Mouse (Mus musculus) forebrain, embryonic 13.5 days (tissue): ENCODE data around the gene Slc13a5. TPM values are rescaled to one million over a fixed set of nuclear protein-coding genes. Genes with fewer than 3 reads are reported as not detected.
A peak's percentile ranks its signal among the peaks of the same experiment; 100 is the strongest.

Experiments used
- ATAC-seq: fragments of 200-750 bp; cut with Nextera tagmentation; 2 replicates; pipeline ENCODE4 v1.8.0; 2017
- H3K27ac ChIP-seq: fragments of 300-500 bp; sonication (generic); 2 replicates; pipeline ENCODE4 v1.5.1; 2015; ENCODE audit warnings: inconsistent platforms, mild to moderate bottlenecking, moderate library complexity
- H3K27me3 ChIP-seq: fragments of 300-500 bp; sonication (generic); 2 replicates; pipeline ENCODE4 v1.6.1; 2015; ENCODE audit warnings: mild to moderate bottlenecking, inconsistent platforms
- H3K36me3 ChIP-seq: fragments of 300-500 bp; sonication (generic); 2 replicates; pipeline ENCODE4 v1.6.1; 2015; ENCODE audit warnings: mild to moderate bottlenecking, inconsistent platforms; ENCODE audit not compliant: poor library complexity, severe bottlenecking
- H3K4me1 ChIP-seq: fragments of 300-500 bp; sonication (generic); 2 replicates; pipeline ENCODE4 v1.6.1; 2015; ENCODE audit warnings: inconsistent platforms
- H3K4me2 ChIP-seq: fragments of 300-500 bp; sonication (generic); 2 replicates; pipeline ENCODE4 v1.6.1; 2015; ENCODE audit warnings: inconsistent platforms, mild to moderate bottlenecking, moderate library complexity
- H3K4me3 ChIP-seq: fragments of 300-500 bp; sonication (generic); 2 replicates; pipeline ENCODE4 v1.5.1; 2015; ENCODE audit warnings: mild to moderate bottlenecking, inconsistent platforms
- H3K9ac ChIP-seq: fragments of 300-500 bp; sonication (generic); 2 replicates; pipeline ENCODE4 v1.6.1; 2015; ENCODE audit warnings: mild to moderate bottlenecking, inconsistent platforms
- H3K9me3 ChIP-seq: fragments of 300-500 bp; sonication (generic); replicated peaks from 2 replicates; pipeline ENCODE4 v1.6.1; 2016; ENCODE audit warnings: inconsistent platforms
- WGBS: fragments of 180-500 bp; shearing (Covaris S2); methylation state at CpG from one replicate; pipeline ENCODE4 v1.1.7; 2015; 5-methylcytosine and 5-hydroxymethylcytosine counted together
- polyA plus RNA-seq: library from polyadenylated mRNA; unstranded; fragments of >200 nt; fragmentation: Nextera tagmentation; extraction: Ambion mirVana; gene quantifications from 2 replicates; pipeline ENCODE4 v1.2.1, GENCODE M21; 2015

Slc13a5 gene
- polyA plus RNA-seq = 0.12 and 0.26 TPM in 2 replicates

- Histone ChIP-seq H3K27me3 (peaks cover 41% of the 10 kb centered on the region), H3K27ac (no peak within 1 kb of the TSS), H3K36me3 (no peaks in the 10 kb centered on the region), H3K9ac (peak within 1 kb of the TSS; percentile 40), H3K9me3 (no peaks in the 10 kb centered on the region), H3K4me1 (peaks cover 22% of the 10 kb centered on the region), H3K4me2 (peak within 1 kb of the TSS; percentile 66), H3K4me3 (peak within 1 kb of the TSS; percentile 40)
- WGBS = under 1% methylated on average over 36 of the region's 36 CpGs
- peak; percentile 66 for ATAC-seq
Measured at GRCm38 (mm10) chr11:72266960-72267560, at the start of gene Slc13a5. TSS of gene Slc13a5 (minus strand) at chr11:72267222.

GRCm38 (mm10) chr11:72314151-72314895 is 47.3 kb upstream of the Slc13a5 start, which contains the start of gene Fbxo39:
TSS of gene Fbxo39 (plus strand) at chr11:72314444.
- no peak for ATAC-seq
- Histone ChIP-seq H3K9ac (peak within 1 kb of the TSS; percentile 45), H3K27ac (no peak within 1 kb of the TSS), H3K9me3 (no peaks in the 10 kb centered on the region), H3K36me3 (no peaks in the 10 kb centered on the region), H3K27me3 (peaks cover 26% of the 10 kb centered on the region), H3K4me1 (0 out of 2 replicates have a peak, but pooled peaks cover 5% of the 10 kb centered on the region), H3K4me3 (peak within 1 kb of the TSS; percentile 26), H3K4me2 (peak within 1 kb of the TSS; percentile 52)
- WGBS = 10% methylated on average over 42 of the region's 42 CpGs

GRCm38 (mm10) chr11:72311355-72312001 is 44.5 kb upstream of the Slc13a5 start:
- Histone ChIP-seq H3K36me3 (no peaks in the 10 kb centered on the region), H3K27ac (no peak overlapping the region), H3K27me3 (peaks cover 30% of the 10 kb centered on the region), H3K9me3 (no peaks in the 10 kb centered on the region), H3K4me1 (0 out of 2 replicates have a peak, but pooled peaks cover 5% of the 10 kb centered on the region), H3K4me2 (no peak overlapping the region), H3K9ac (no peak overlapping the region), H3K4me3 (no peak overlapping the region)
- WGBS = 86% methylated on average over 10 of the region's 10 CpGs
- no peak for ATAC-seq

DNA sequence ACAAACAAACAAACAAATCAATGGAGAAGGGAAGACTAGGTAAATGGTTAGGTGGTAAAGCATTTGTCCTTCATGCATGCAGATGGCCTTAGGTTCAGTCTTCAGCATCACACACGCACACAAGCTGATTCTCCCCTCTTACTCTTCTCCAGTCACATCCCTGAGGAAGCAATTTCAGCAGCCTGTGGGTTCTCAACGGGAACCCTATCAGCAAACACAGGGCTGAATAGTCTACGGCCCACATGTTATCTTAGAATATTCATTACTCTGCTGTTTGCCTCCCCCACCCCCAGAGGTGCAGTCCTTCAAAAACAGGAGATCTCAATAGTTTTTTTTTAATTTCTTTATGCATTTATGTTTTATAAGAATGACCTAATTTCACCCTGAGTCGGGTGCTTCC is 43.5 kb upstream of the Slc13a5 start:
- H3K27me3 ChIP-seq = peaks cover 27% of the 10 kb centered on the region
- H3K9ac ChIP-seq = no peak overlapping the region
- no peak overlapping the region for H3K27ac ChIP-seq
- whole genome bisulfite sequencing = 90% methylated on average over 4 of the region's 4 CpGs
- H3K4me3 ChIP-seq = no peak overlapping the region
- no peak overlapping the region for H3K4me2 ChIP-seq
- ATAC-seq = no peak
- H3K9me3 ChIP-seq = no peaks in the 10 kb centered on the region
- 0 out of 2 replicates have a peak, but pooled peaks cover 5% of the 10 kb centered on the region for H3K4me1 ChIP-seq
- no peaks in the 10 kb centered on the region for H3K36me3 ChIP-seq

DNA sequence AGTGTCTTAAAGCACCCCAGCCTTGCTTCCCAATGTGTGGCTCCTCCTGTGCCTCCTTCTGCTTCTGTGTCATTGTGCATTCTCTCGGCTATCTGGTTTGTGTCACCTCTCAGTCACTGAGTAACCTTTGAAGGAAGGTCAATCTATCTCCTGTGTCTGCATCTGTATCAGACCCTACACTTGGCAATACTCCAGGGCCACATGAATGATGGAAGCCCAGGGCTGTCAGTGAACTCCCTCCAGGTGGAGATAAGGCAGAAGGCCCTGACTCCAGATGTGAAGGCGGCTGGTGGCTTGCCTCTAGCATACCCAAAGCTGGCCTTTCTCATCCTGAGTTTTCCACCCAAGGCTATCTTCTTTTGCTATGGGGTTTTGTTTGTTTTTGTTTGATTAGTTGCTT is 42.0 kb upstream of the Slc13a5 start:
- no peaks in the 10 kb centered on the region for H3K36me3 ChIP-seq
- WGBS = 77% methylated on average over 2 of the region's 2 CpGs
- no peak for ATAC-seq

GRCm38 (mm10) chr11:72307461-72307860 is 40.4 kb upstream of the Slc13a5 start:
- ATAC-seq = no peak
- Histone ChIP-seq H3K27ac (no peak overlapping the region), H3K27me3 (0 out of 2 replicates have a peak, but pooled peaks cover 4% of the 10 kb centered on the region), H3K4me3 (no peak overlapping the region), H3K36me3 (no peaks in the 10 kb centered on the region), H3K9me3 (no peaks in the 10 kb centered on the region), H3K9ac (no peak overlapping the region), H3K4me1 (no peaks in the 10 kb centered on the region), H3K4me2 (no peak overlapping the region)
- 88% methylated on average over 5 of the region's 5 CpGs for WGBS

More for the DNA sequence above, 42.0 kb upstream of the Slc13a5 start:
- Histone ChIP-seq H3K27ac (no peak overlapping the region), H3K27me3 (peaks cover 12% of the 10 kb centered on the region), H3K9me3 (no peaks in the 10 kb centered on the region), H3K4me3 (no peak overlapping the region), H3K4me1 (no peaks in the 10 kb centered on the region), H3K9ac (no peak overlapping the region), H3K4me2 (no peak overlapping the region)

DNA sequence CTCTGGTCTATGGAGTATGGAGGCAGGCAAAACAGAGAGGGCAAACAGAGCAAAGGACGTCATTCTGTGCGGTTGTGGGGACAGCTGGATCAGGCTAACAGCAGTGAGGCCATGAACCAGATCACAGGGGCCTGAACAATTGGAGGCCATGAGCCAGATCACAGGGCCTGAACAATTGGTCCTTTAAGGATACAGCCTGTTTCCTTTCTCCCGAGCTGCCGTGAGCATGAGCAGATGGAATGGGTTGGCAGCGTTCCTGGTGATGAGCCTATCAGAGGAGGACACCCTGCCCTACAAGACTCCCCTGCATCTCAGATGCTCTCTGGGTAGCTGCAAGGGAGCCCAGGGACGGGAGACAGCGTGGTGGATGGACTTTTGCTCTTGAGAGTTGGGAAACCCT is 35.2 kb upstream of the Slc13a5 start:
- ATAC-seq = no peak
- Histone ChIP-seq H3K4me2 (no peak overlapping the region), H3K36me3 (no peaks in the 10 kb centered on the region), H3K9me3 (no peaks in the 10 kb centered on the region), H3K27me3 (no peaks in the 10 kb centered on the region), H3K4me1 (no peaks in the 10 kb centered on the region), H3K4me3 (no peak overlapping the region), H3K9ac (no peak overlapping the region), H3K27ac (no peak overlapping the region)
- 75% methylated on average over 7 of the region's 7 CpGs for WGBS

DNA sequence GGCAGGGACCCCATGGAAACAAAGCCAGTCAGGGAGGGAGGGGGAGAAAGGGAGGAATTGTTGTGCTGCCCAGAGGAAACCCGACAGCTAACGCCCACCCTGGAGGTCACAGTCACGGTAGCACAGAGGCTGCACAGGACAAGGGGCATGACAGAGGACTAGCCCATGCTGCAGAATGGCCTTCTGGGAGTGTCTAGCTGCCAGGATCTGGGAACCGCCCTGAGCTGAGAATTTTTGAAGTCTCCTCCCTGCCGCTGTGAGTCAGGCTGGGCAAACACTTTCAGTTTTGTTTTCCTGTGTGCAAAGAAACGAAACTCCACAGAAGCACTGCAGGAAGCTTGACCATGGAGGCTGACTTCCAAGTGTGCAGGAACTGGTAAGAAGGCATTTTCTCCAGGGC is 34.3 kb upstream of the Slc13a5 start, which contains the start of gene Xaf1:
Gene Xaf1, plus strand, starts transcription at position 296 of the 400 bp plus-strand sequence.
- H3K9ac ChIP-seq = no peak within 1 kb of the TSS
- 43% methylated on average over 6 of the region's 6 CpGs for WGBS
- no peak within 1 kb of the TSS for H3K4me3 ChIP-seq
- H3K27me3 ChIP-seq = no peaks in the 10 kb centered on the region
- no peak within 1 kb of the TSS for H3K4me2 ChIP-seq
- H3K4me1 ChIP-seq = no peaks in the 10 kb centered on the region
- ATAC-seq = no peak
- no peaks in the 10 kb centered on the region for H3K36me3 ChIP-seq
- H3K27ac ChIP-seq = no peak within 1 kb of the TSS
- no peaks in the 10 kb centered on the region for H3K9me3 ChIP-seq

GRCm38 (mm10) chr11:72293116-72293515 is 26.1 kb upstream of the Slc13a5 start:
- no peak overlapping the region for H3K27ac ChIP-seq
- no peak overlapping the region for H3K4me3 ChIP-seq
- H3K9ac ChIP-seq = no peak overlapping the region
- 83% methylated on average over 2 of the region's 2 CpGs for WGBS
- no peaks in the 10 kb centered on the region for H3K9me3 ChIP-seq
- no peak overlapping the region for H3K4me2 ChIP-seq
- ATAC-seq = no peak
- no peaks in the 10 kb centered on the region for H3K4me1 ChIP-seq
- H3K36me3 ChIP-seq = no peaks in the 10 kb centered on the region
- H3K27me3 ChIP-seq = no peaks in the 10 kb centered on the region

GRCm38 (mm10) chr11:72287543-72287942 is 20.5 kb upstream of the Slc13a5 start:
- Histone ChIP-seq H3K4me1 (no peaks in the 10 kb centered on the region), H3K9me3 (no peaks in the 10 kb centered on the region), H3K27ac (no peak overlapping the region), H3K27me3 (no peaks in the 10 kb centered on the region), H3K9ac (no peak overlapping the region), H3K4me2 (no peak overlapping the region), H3K4me3 (no peak overlapping the region), H3K36me3 (no peaks in the 10 kb centered on the region)
- ATAC-seq = no peak
- WGBS = 87% methylated on average over 3 of the region's 3 CpGs

- Histone ChIP-seq H3K4me2 (no peak overlapping the region), H3K27me3 (no peaks in the 10 kb centered on the region), H3K9me3 (no peaks in the 10 kb centered on the region), H3K9ac (no peak overlapping the region), H3K4me3 (no peak overlapping the region), H3K36me3 (no peaks in the 10 kb centered on the region), H3K4me1 (peaks cover under 1% of the 10 kb centered on the region), H3K27ac (no peak overlapping the region)
- ATAC-seq = no peak
- 91% methylated on average over 2 of the region's 2 CpGs for WGBS
Measured at GRCm38 (mm10) chr11:72287126-72287525, 20.1 kb upstream of the Slc13a5 start.

- H3K27me3 ChIP-seq = no peaks in the 10 kb centered on the region
- peaks cover 5% of the 10 kb centered on the region for H3K4me1 ChIP-seq
- no peaks in the 10 kb centered on the region for H3K9me3 ChIP-seq
- no peak overlapping the region for H3K4me2 ChIP-seq
- whole genome bisulfite sequencing = 78% methylated on average over 3 of the region's 3 CpGs
- no peak overlapping the region for H3K9ac ChIP-seq
- no peaks in the 10 kb centered on the region for H3K36me3 ChIP-seq
- no peak overlapping the region for H3K27ac ChIP-seq
- no peak for ATAC-seq
- H3K4me3 ChIP-seq = no peak overlapping the region
Measured at GRCm38 (mm10) chr11:72286651-72287050, 19.6 kb upstream of the Slc13a5 start.
